Mouse (Mus musculus) spleen, embryonic (tissue): Measurements from ENCODE around the gene Zfp964.
"Not testable (repeated sequence)": the region's sequence is repeated elsewhere in the genome, so short reads cannot be mapped to it uniquely, and the experiment has no call there.

ENCODE experiments used
- CTCF ChIA-PET: fragments of 350-600 bp; sonication (Branson Sonifier 250); formaldehyde crosslinking; loops from one replicate; lab custom pipeline; 2022; lab: Charles Lee

The Zfp964 gene

GRCm38 (mm10) chr8:69654358-69654981 is at the start of gene Zfp964:
Zfp964 (plus strand) TSS chr8:69654479.
- CTCF ChIA-PET, result no interaction called here

GRCm38 (mm10) chr8:69614687-69615086 is 39.6 kb upstream of the Zfp964 start:
- CTCF ChIA-PET, result interaction anchor here (0.5 to 0.6 kb wide), 2 partner anchors 285 to 403 kb away, joined by 3 to 4 read pairs; no protein-coding TSS in a partner anchor

GRCm38 (mm10) chr8:69618078-69618477 is 36.2 kb upstream of the Zfp964 start:
- CTCF ChIA-PET, result no interaction called here

- CTCF ChIA-PET, result interaction anchor here (0.6 to 0.8 kb wide), 2 partner anchors 28 to 231 kb away, joined by 3 read pairs; no protein-coding TSS in a partner anchor
These were observed 29.0 kb upstream of the Zfp964 start, which contains the start of gene Zfp868 for GRCm38 (mm10) chr8:69625095-69625789. Zfp868 (minus strand) TSS chr8:69625548.

GRCm38 (mm10) chr8:69653808-69654357 is 396 bp upstream of the Zfp964 start:
- CTCF ChIA-PET, result no interaction called here

- CTCF ChIA-PET, result no interaction called here
These were observed 7.0 kb downstream of the Zfp964 start for GRCm38 (mm10) chr8:69661294-69661693.

- CTCF ChIA-PET, result not testable (repeated sequence)
These were observed 10.8 kb downstream of the Zfp964 start for GRCm38 (mm10) chr8:69665051-69665450.

GRCm38 (mm10) chr8:69701810-69702209 is 47.5 kb downstream of the Zfp964 start:
- CTCF ChIA-PET, result no interaction called here

GRCm38 (mm10) chr8:69710624-69711023 is 56.3 kb downstream of the Zfp964 start, which contains the start of gene Zfp869:
Zfp869 (minus strand) TSS chr8:69710724.
- CTCF ChIA-PET, result not testable (repeated sequence)

- CTCF ChIA-PET, result interaction anchor here (0.6 kb wide), 1 partner anchor 981 kb away, joined by 9 read pairs; no protein-coding TSS in a partner anchor
These were observed 59.2 kb downstream of the Zfp964 start for GRCm38 (mm10) chr8:69713516-69713915.

GRCm38 (mm10) chr8:69715366-69715765 is 61.1 kb downstream of the Zfp964 start:
- CTCF ChIA-PET, result interaction anchor here (0.6 kb wide), 1 partner anchor 94 kb away, joined by 3 read pairs; no protein-coding TSS in a partner anchor
